Mouse (Mus musculus) G1E (cell line): ENCODE results near the gene Gm45140.

Experiments used
- CTCF ChIP-seq: IDR thresholded peaks from 2 replicates; pipeline ENCODE4 v1.5.1; 2012; ENCODE audit warnings: low read depth, low read length, inconsistent platforms, mixed read lengths
- GATA1 ChIP-seq: IDR thresholded peaks from 2 replicates; pipeline ENCODE4 v1.6.1; 2012; ENCODE audit warnings: borderline replicate concordance, low read length, inconsistent platforms, mixed read lengths
- GATA2 ChIP-seq: IDR thresholded peaks from 2 replicates; pipeline ENCODE4 v1.6.1; 2012; ENCODE audit warnings: low read depth, low read length, inconsistent platforms, borderline replicate concordance
- POLR2AphosphoS5 ChIP-seq: IDR thresholded peaks from 2 replicates; pipeline ENCODE4 v1.6.1; 2012; ENCODE audit warnings: low read depth, low read length, inconsistent platforms; ENCODE audit not compliant: insufficient replicate concordance
- TAL1 ChIP-seq: conservative IDR thresholded peaks from 2 replicates; pipeline ENCODE4 v1.6.1; 2012; ENCODE audit warnings: low read depth, low read length, inconsistent platforms, mixed read lengths

DNA sequence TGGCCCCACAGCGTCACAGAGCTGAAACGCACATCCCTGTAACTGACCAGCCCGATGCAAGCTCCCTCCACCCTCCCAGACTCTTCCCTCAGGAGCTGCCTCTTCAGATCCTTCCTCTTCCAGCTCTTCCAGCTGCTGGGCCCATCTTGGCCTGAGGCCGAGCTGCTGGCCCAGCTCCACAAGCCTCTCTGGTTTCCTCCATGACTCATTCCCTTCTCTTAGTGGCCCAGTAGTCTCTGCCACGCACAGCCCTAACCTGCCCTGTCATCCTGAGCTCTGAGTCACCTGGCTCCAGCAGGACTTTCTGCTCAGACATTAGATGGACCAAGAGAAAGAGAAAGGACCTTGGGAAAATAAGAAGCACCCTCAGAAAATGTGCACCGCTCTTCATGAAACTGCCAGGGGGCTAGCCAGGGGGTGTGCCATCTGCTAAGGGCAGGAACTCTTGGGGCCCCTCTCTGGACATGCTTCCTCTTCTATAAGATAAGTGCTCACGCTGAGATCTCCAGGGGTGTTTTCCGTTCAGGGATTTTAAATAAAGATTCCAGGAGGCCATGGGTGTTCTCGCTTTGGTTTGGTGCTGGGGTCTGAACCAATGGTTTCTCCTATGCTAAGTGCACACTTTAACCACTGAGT is 33.4 kb upstream of the Gm45140 start:
- TF ChIP-seq CTCF, result no peak
- no peak for TF ChIP-seq GATA1
- no peak for TF ChIP-seq TAL1
- TF ChIP-seq POLR2AphosphoS5, result no peak
- TF ChIP-seq GATA2, result no peak
